Mouse (Mus musculus): ENCODE results near the gene Obox2. TPM values are rescaled to one million over a fixed set of nuclear protein-coding genes. Genes with fewer than 3 reads are reported as not detected.
"Not testable (repeated sequence)": the region's sequence is repeated elsewhere in the genome, so short reads cannot be mapped to it uniquely, and the experiment has no call there.

Gene Obox2
- not detected in 2 replicates for polyA plus RNA-seq (2016; fragmentation: Nextera tagmentation; extraction: Ambion mirVana)

- not testable (repeated sequence) for H3K36me3 ChIP-seq; H3K9me3 ChIP-seq; H3K4me1 ChIP-seq (replicated peaks); H3K4me3 ChIP-seq (replicated peaks); H3K27ac ChIP-seq; H3K4me2 ChIP-seq; ATAC-seq (ENCODE audit: insufficient number of reproducible peaks, insufficient read depth, low FRiP score, low TSS enrichment, low read depth); H3K9ac ChIP-seq (replicated peaks); H3K27me3 ChIP-seq
- no CpG with 5 or more reads among the region's 2 CpGs for WGBS
Observed at GRCm38 (mm10) chr7:15388421-15388998, at the start of gene Obox2, which contains the start of gene Obox1. TSS of gene Obox2 (plus strand) at chr7:15388721. TSS of gene Obox1 (plus strand) at chr7:15388948.

- not testable (repeated sequence) for H3K4me3 ChIP-seq (replicated peaks); H3K9ac ChIP-seq (replicated peaks); H3K27me3 ChIP-seq; ATAC-seq (ENCODE audit: insufficient number of reproducible peaks, insufficient read depth, low FRiP score, low TSS enrichment, low read depth); H3K36me3 ChIP-seq; H3K27ac ChIP-seq; H3K4me1 ChIP-seq (replicated peaks); H3K4me2 ChIP-seq
- H3K9me3 ChIP-seq: peaks cover 36% of the 10 kb centered on the region
- 71% methylated on average over 3 of the region's 3 CpGs for WGBS
Observed at GRCm38 (mm10) chr7:15399147-15399874, 10.8 kb downstream of the Obox2 start.

- WGBS: 90% methylated on average over 10 of the region's 10 CpGs
- not testable (repeated sequence) for H3K4me2 ChIP-seq; H3K9ac ChIP-seq (replicated peaks); H3K27me3 ChIP-seq; H3K27ac ChIP-seq; ATAC-seq (ENCODE audit: insufficient number of reproducible peaks, insufficient read depth, low FRiP score, low TSS enrichment, low read depth); H3K4me3 ChIP-seq (replicated peaks); H3K36me3 ChIP-seq; H3K4me1 ChIP-seq (replicated peaks)
- peaks cover 20% of the 10 kb centered on the region for H3K9me3 ChIP-seq
Observed at GRCm38 (mm10) chr7:15406816-15407215, 18.3 kb downstream of the Obox2 start.

GRCm38 (mm10) chr7:15418046-15418445 lies 29.5 kb downstream of the Obox2 start:
- peaks cover 17% of the 10 kb centered on the region for H3K9me3 ChIP-seq
- H3K4me1 ChIP-seq (replicated peaks); H3K4me2 ChIP-seq; H3K4me3 ChIP-seq (replicated peaks); ATAC-seq (ENCODE audit: insufficient number of reproducible peaks, insufficient read depth, low FRiP score, low TSS enrichment, low read depth); H3K9ac ChIP-seq (replicated peaks); H3K27ac ChIP-seq; H3K36me3 ChIP-seq; H3K27me3 ChIP-seq: not testable (repeated sequence)
- WGBS: 86% methylated on average over 9 of the region's 9 CpGs

GRCm38 (mm10) chr7:15425537-15425936 lies 37.0 kb downstream of the Obox2 start:
- not testable (repeated sequence) for ATAC-seq (ENCODE audit: insufficient number of reproducible peaks, insufficient read depth, low FRiP score, low TSS enrichment, low read depth); H3K4me2 ChIP-seq; H3K9ac ChIP-seq (replicated peaks); H3K27ac ChIP-seq; H3K4me3 ChIP-seq (replicated peaks); H3K36me3 ChIP-seq; H3K4me1 ChIP-seq (replicated peaks); H3K27me3 ChIP-seq
- 80% methylated on average over 4 of the region's 4 CpGs for WGBS
- H3K9me3 ChIP-seq: peaks cover 16% of the 10 kb centered on the region

Other genes starting within 250 kb of the Obox2 start
- gene Obox1, start 227 bp downstream of the Obox2 start, polyA plus RNA-seq (2016; fragmentation: Nextera tagmentation; extraction: Ambion mirVana): not detected in 2 replicates